Mouse (Mus musculus) cerebellum, postnatal 36 days (tissue): ENCODE measurements around the gene Fcrlb.
A peak's percentile ranks its signal among the peaks of the same experiment; 100 is the strongest.
"Not testable (repeated sequence)": the region's sequence is repeated elsewhere in the genome, so short reads cannot be mapped to it uniquely, and the experiment has no call there.

Experiments
- DNase-seq, 2 experiments: peaks; one replicate each; pipeline ENCODE4 v3.0.0; 2021 to 2022; ENCODE audit warnings: mixed read lengths in 2 of 2

The Fcrlb gene

GRCm38 (mm10) chr1:170912891-170913615 lies at the start of gene Fcrlb:
TSS of gene Fcrlb (minus strand) at chr1:170912941.
- DNase-seq, result no peak

GRCm38 (mm10) chr1:170962301-170962700 lies 49.6 kb upstream of the Fcrlb start:
- no peak for DNase-seq

- no peak for DNase-seq
Measured at GRCm38 (mm10) chr1:170961101-170961500, 48.4 kb upstream of the Fcrlb start.

- no peak for DNase-seq
Measured at GRCm38 (mm10) chr1:170959791-170960190, 47.0 kb upstream of the Fcrlb start.

GRCm38 (mm10) chr1:170958225-170958624 lies 45.5 kb upstream of the Fcrlb start:
- DNase-seq, result no peak

GRCm38 (mm10) chr1:170953192-170953591 lies 40.5 kb upstream of the Fcrlb start:
- DNase-seq, result no peak

- no peak for DNase-seq
Measured at GRCm38 (mm10) chr1:170950772-170951171, 38.0 kb upstream of the Fcrlb start.

GRCm38 (mm10) chr1:170944908-170945307 lies 32.2 kb upstream of the Fcrlb start:
- DNase-seq, result not testable (repeated sequence)

GRCm38 (mm10) chr1:170944151-170944550 lies 31.4 kb upstream of the Fcrlb start:
- not testable (repeated sequence) for DNase-seq

- no peak for DNase-seq
Measured at GRCm38 (mm10) chr1:170939255-170939654, 26.5 kb upstream of the Fcrlb start.

- no peak for DNase-seq
Measured at GRCm38 (mm10) chr1:170934383-170934782, 21.6 kb upstream of the Fcrlb start.

- DNase-seq, result no peak
Measured at GRCm38 (mm10) chr1:170933940-170934339, 21.2 kb upstream of the Fcrlb start.

- DNase-seq, result no peak
Measured at GRCm38 (mm10) chr1:170933386-170933920, 20.7 kb upstream of the Fcrlb start.

- no peak for DNase-seq
Measured at GRCm38 (mm10) chr1:170932043-170932442, 19.3 kb upstream of the Fcrlb start.

GRCm38 (mm10) chr1:170929245-170929644 lies 16.5 kb upstream of the Fcrlb start:
- DNase-seq, result no peak

GRCm38 (mm10) chr1:170928467-170928866 lies 15.7 kb upstream of the Fcrlb start:
- DNase-seq, result no peak

GRCm38 (mm10) chr1:170927378-170927777 lies 14.6 kb upstream of the Fcrlb start, which contains the start of gene Fcrla:
TSS of gene Fcrla (minus strand) at chr1:170927583.
- no peak for DNase-seq

GRCm38 (mm10) chr1:170926941-170927340 lies 14.2 kb upstream of the Fcrlb start:
- no peak for DNase-seq

GRCm38 (mm10) chr1:170924485-170924884 lies 11.7 kb upstream of the Fcrlb start:
- no peak for DNase-seq

GRCm38 (mm10) chr1:170919308-170919707 lies 6.6 kb upstream of the Fcrlb start:
- DNase-seq, result no peak

GRCm38 (mm10) chr1:170915657-170916056 lies 2.9 kb upstream of the Fcrlb start:
- DNase-seq, result no peak

GRCm38 (mm10) chr1:170911907-170912660 lies 657 bp downstream of the Fcrlb start:
- no peak for DNase-seq

- peak; percentile 24 to 27 for DNase-seq
Measured at GRCm38 (mm10) chr1:170908341-170908740, 4.4 kb downstream of the Fcrlb start.
